Mouse (Mus musculus) embryonic facial prominence, embryonic 14.5 days (tissue): ENCODE measurements at regions not wholly inside any gene's neighbourhood (a gene's known extent, or its start where the extent isn't known, plus 50 kb on each side); places are given as distances from the start of the nearest gene placed in this dataset.
"Not testable (repeated sequence)": the region's sequence is repeated elsewhere in the genome, so short reads cannot be mapped to it uniquely, and the experiment has no call there.

Experiments
- ATAC-seq: fragments of 200-750 bp; cut with Nextera tagmentation; 2 replicates; pipeline ENCODE4 v1.8.0; 2017; ENCODE audit warnings: low read depth, moderate number of reproducible peaks, moderate TSS enrichment
- DNase-seq: peaks from one replicate; pipeline ENCODE4 v3.0.0-alpha.2; 2015; ENCODE audit warnings: low spot score
- H3K27ac ChIP-seq: fragments of 300-500 bp; sonication (generic); replicated peaks from 2 replicates; pipeline ENCODE4 v1.5.1; 2014; ENCODE audit warnings: low read depth, mild to moderate bottlenecking, low read length, moderate library complexity
- H3K27me3 ChIP-seq: fragments of 300-500 bp; sonication (generic); replicated peaks from 2 replicates; pipeline ENCODE4 v1.6.1; 2014; ENCODE audit warnings: low read length; ENCODE audit not compliant: control insufficient read depth, insufficient read depth
- H3K36me3 ChIP-seq: fragments of 300-500 bp; sonication (generic); 2 replicates; pipeline ENCODE4 v1.6.1; 2014; ENCODE audit warnings: low read length, mixed read lengths; ENCODE audit not compliant: control insufficient read depth, insufficient read depth
- H3K4me1 ChIP-seq: fragments of 300-500 bp; sonication (generic); 2 replicates; pipeline ENCODE4 v1.6.1; 2014; ENCODE audit warnings: antibody characterized with exemption, low read length; ENCODE audit not compliant: control insufficient read depth, insufficient read depth
- H3K4me2 ChIP-seq: fragments of 300-500 bp; sonication (generic); 2 replicates; pipeline ENCODE4 v1.6.1; 2014; ENCODE audit warnings: low read depth, mild to moderate bottlenecking, low read length, moderate library complexity, mixed read lengths
- H3K4me3 ChIP-seq: fragments of 300-500 bp; sonication (generic); 2 replicates; pipeline ENCODE4 v1.5.1; 2014; ENCODE audit warnings: low read depth, mild to moderate bottlenecking, low read length
- H3K9ac ChIP-seq: fragments of 300-500 bp; sonication (generic); 2 replicates; pipeline ENCODE4 v1.6.1; 2014; ENCODE audit warnings: low read depth, mild to moderate bottlenecking, low read length, moderate library complexity, mixed read lengths
- H3K9me3 ChIP-seq: fragments of 300-500 bp; sonication (generic); 2 replicates; pipeline ENCODE4 v1.6.1; 2016; ENCODE audit warnings: low read length; ENCODE audit not compliant: control insufficient read depth
- WGBS: fragments of 180-500 bp; shearing (Covaris S2); extraction: QIAGEN DNeasy Blood & Tissue Kit; methylation state at CpG from one replicate; pipeline ENCODE4 v1.1.7; 2014; 5-methylcytosine and 5-hydroxymethylcytosine counted together

- no peak overlapping the region for H3K4me3 ChIP-seq
- no peak for ATAC-seq
- 67% methylated on average over 1 of the region's 1 CpGs for WGBS
- no peak for DNase-seq
- H3K27ac ChIP-seq: no peak overlapping the region
- H3K36me3 ChIP-seq: no peaks in the 10 kb centered on the region
- H3K4me2 ChIP-seq: no peak overlapping the region
- H3K27me3 ChIP-seq: no peaks in the 10 kb centered on the region
- no peaks in the 10 kb centered on the region for H3K4me1 ChIP-seq
- H3K9me3 ChIP-seq: no peaks in the 10 kb centered on the region
- no peak overlapping the region for H3K9ac ChIP-seq
Measured at GRCm38 (mm10) chr5:13847571-13847970, 56.2 kb downstream of the Speer3 start.

GRCm38 (mm10) chr5:13880236-13880635 lies 88.8 kb downstream of the Speer3 start:
- H3K4me2 ChIP-seq, DNase-seq: not testable (repeated sequence)
- WGBS: 72% methylated on average over 5 of the region's 6 CpGs

GRCm38 (mm10) chr5:13888415-13888814 lies 97.0 kb downstream of the Speer3 start:
- no peaks in the 10 kb centered on the region for H3K36me3 ChIP-seq
- H3K4me1 ChIP-seq: no peaks in the 10 kb centered on the region
- no peaks in the 10 kb centered on the region for H3K9me3 ChIP-seq
- ATAC-seq: no peak
- H3K9ac ChIP-seq: no peak overlapping the region
- no peaks in the 10 kb centered on the region for H3K27me3 ChIP-seq
- no peak overlapping the region for H3K4me2 ChIP-seq
- no peak overlapping the region for H3K27ac ChIP-seq
- no peak for DNase-seq
- H3K4me3 ChIP-seq: no peak overlapping the region

More at GRCm38 (mm10) chr5:13880236-13880635, 88.8 kb downstream of the Speer3 start:
- not testable (repeated sequence) for H3K9me3 ChIP-seq, H3K36me3 ChIP-seq, H3K9ac ChIP-seq, H3K4me3 ChIP-seq, H3K27ac ChIP-seq, ATAC-seq, H3K27me3 ChIP-seq, H3K4me1 ChIP-seq

GRCm38 (mm10) chr5:13908257-13908656 lies 116.8 kb upstream of the Sema3e start:
- Histone ChIP-seq H3K4me3 (no peak overlapping the region), H3K36me3 (no peaks in the 10 kb centered on the region), H3K4me1 (no peaks in the 10 kb centered on the region), H3K4me2 (no peak overlapping the region), H3K9ac (no peak overlapping the region), H3K27me3 (no peaks in the 10 kb centered on the region), H3K27ac (no peak overlapping the region), H3K9me3 (no peaks in the 10 kb centered on the region)
- no peak for DNase-seq
- ATAC-seq: no peak
- 49% methylated on average over 3 of the region's 3 CpGs for WGBS

GRCm38 (mm10) chr5:13917355-13917754 lies 107.7 kb upstream of the Sema3e start:
- DNase-seq: no peak
- WGBS: 83% methylated on average over 2 of the region's 2 CpGs

GRCm38 (mm10) chr5:13922295-13922694 lies 102.8 kb upstream of the Sema3e start:
- no peak for ATAC-seq
- Histone ChIP-seq H3K9ac (no peak overlapping the region), H3K9me3 (no peaks in the 10 kb centered on the region), H3K4me2 (no peak overlapping the region), H3K4me1 (no peaks in the 10 kb centered on the region), H3K27me3 (no peaks in the 10 kb centered on the region), H3K36me3 (no peaks in the 10 kb centered on the region), H3K4me3 (no peak overlapping the region), H3K27ac (no peak overlapping the region)
- 40% methylated on average over 4 of the region's 4 CpGs for WGBS
- no peak for DNase-seq

More at GRCm38 (mm10) chr5:13917355-13917754, 107.7 kb upstream of the Sema3e start:
- no peak overlapping the region for H3K4me3 ChIP-seq
- H3K27me3 ChIP-seq: no peaks in the 10 kb centered on the region
- H3K36me3 ChIP-seq: no peaks in the 10 kb centered on the region
- H3K4me2 ChIP-seq: no peak overlapping the region
- no peaks in the 10 kb centered on the region for H3K9me3 ChIP-seq
- no peak for ATAC-seq
- no peak overlapping the region for H3K9ac ChIP-seq
- no peak overlapping the region for H3K27ac ChIP-seq
- H3K4me1 ChIP-seq: no peaks in the 10 kb centered on the region

- 48% methylated on average over 2 of the region's 2 CpGs for WGBS
- Histone ChIP-seq H3K4me2 (no peak overlapping the region), H3K9me3 (no peaks in the 10 kb centered on the region), H3K27ac (no peak overlapping the region), H3K4me1 (no peaks in the 10 kb centered on the region), H3K36me3 (no peaks in the 10 kb centered on the region), H3K4me3 (no peak overlapping the region), H3K27me3 (no peaks in the 10 kb centered on the region), H3K9ac (no peak overlapping the region)
- DNase-seq: no peak
- ATAC-seq: no peak
Measured at GRCm38 (mm10) chr5:13931011-13931410, 94.1 kb upstream of the Sema3e start.

- Histone ChIP-seq H3K4me1 (no peaks in the 10 kb centered on the region), H3K9ac (no peak overlapping the region), H3K27me3 (no peaks in the 10 kb centered on the region), H3K27ac (no peak overlapping the region), H3K9me3 (no peaks in the 10 kb centered on the region), H3K36me3 (no peaks in the 10 kb centered on the region), H3K4me3 (no peak overlapping the region), H3K4me2 (no peak overlapping the region)
- ATAC-seq: no peak
- DNase-seq: no peak
Measured at GRCm38 (mm10) chr5:13951346-13951745, 73.7 kb upstream of the Sema3e start.

- no peak for ATAC-seq
- Histone ChIP-seq H3K4me2 (no peak overlapping the region), H3K4me1 (no peaks in the 10 kb centered on the region), H3K9ac (no peak overlapping the region), H3K4me3 (no peak overlapping the region), H3K27me3 (no peaks in the 10 kb centered on the region), H3K36me3 (no peaks in the 10 kb centered on the region), H3K27ac (no peak overlapping the region), H3K9me3 (no peaks in the 10 kb centered on the region)
- no peak for DNase-seq
- 82% methylated on average over 1 of the region's 1 CpGs for WGBS
Measured at GRCm38 (mm10) chr5:13955616-13956015, 69.5 kb upstream of the Sema3e start.
